Mouse (Mus musculus): ENCODE measurements at regions not wholly inside any gene's neighbourhood (a gene's known extent, or its start where the extent isn't known, plus 50 kb on each side); places are given as distances from the start of the nearest gene placed in this dataset.

GRCm38 (mm10) chr15:42364979-42365378, 2230.8 kb downstream of the 9330182O14Rik start:
- TF ChIP-seq CTCF (IDR thresholded peaks at IDR 0.05; ENCODE audit: control insufficient read depth, insufficient read depth, low read length), result no peak
- TF ChIP-seq POLR2A (IDR thresholded peaks at IDR 0.05; ENCODE audit: borderline replicate concordance, control insufficient read depth, low read depth, low read length), result no peak
